Mouse (Mus musculus): ENCODE measurements around the gene Bcl2l13. TPM values are rescaled to one million over a fixed set of nuclear protein-coding genes. Genes with fewer than 3 reads are reported as not detected.

Gene Bcl2l13
- polyA plus RNA-seq, 1 experiment: 18.0 TPM

GRCm38 (mm10) chr6:120937104-120937617, 101.1 kb downstream of the Bcl2l13 start:
- 92% methylated on average over 16 of the region's 16 CpGs for WGBS
- Histone ChIP-seq H3K4me1 (ENCODE audit: control insufficient read depth, insufficient read depth, insufficient read length) (peaks cover 3% of the 10 kb centered on the region; the same call in 1 of the 2 replicates), H3K27me3 (ENCODE audit: control insufficient read depth, insufficient read depth, low read length) (no peaks in the 10 kb centered on the region), H3K36me3 (ENCODE audit: control insufficient read depth, insufficient read depth, low read length) (no peaks in the 10 kb centered on the region), H3K4me3 (ENCODE audit: extremely low read depth, insufficient read depth, insufficient read length) (no peak overlapping the region), H3K27ac (ENCODE audit: insufficient read depth, low read length) (no peak overlapping the region)
- TF ChIP-seq CTCF (IDR thresholded peaks at IDR 0.05; ENCODE audit: extremely low read depth, insufficient read depth, insufficient read length, insufficient replicate concordance): no peak
- no peak for TF ChIP-seq POLR2A (IDR thresholded peaks at IDR 0.05; ENCODE audit: low read depth, low read length)
- DNase-seq (ENCODE audit: low read depth in 1 of 2, low spot score in 2 of 2): no peak

GRCm38 (mm10) chr6:120937999-120938608, 102.1 kb downstream of the Bcl2l13 start:
- no peak overlapping the region for H3K27ac ChIP-seq (ENCODE audit: insufficient read depth, low read length)
- TF ChIP-seq CTCF (IDR thresholded peaks at IDR 0.05; ENCODE audit: extremely low read depth, insufficient read depth, insufficient read length, insufficient replicate concordance) (no peak), POLR2A (IDR thresholded peaks at IDR 0.05; ENCODE audit: low read depth, low read length) (no peak)
- H3K36me3 ChIP-seq (ENCODE audit: control insufficient read depth, insufficient read depth, low read length): no peaks in the 10 kb centered on the region
- no peak for DNase-seq (ENCODE audit: low read depth in 1 of 2, low spot score in 2 of 2)
- WGBS: 84% methylated on average over 11 of the region's 11 CpGs
- H3K4me3 ChIP-seq (ENCODE audit: extremely low read depth, insufficient read depth, insufficient read length): no peak overlapping the region
- no peaks in the 10 kb centered on the region; the same call in 1 of the 2 replicates for H3K4me1 ChIP-seq (ENCODE audit: control insufficient read depth, insufficient read depth, insufficient read length)
- no peaks in the 10 kb centered on the region for H3K27me3 ChIP-seq (ENCODE audit: control insufficient read depth, insufficient read depth, low read length)

- no peaks in the 10 kb centered on the region; the same call in 1 of the 2 replicates for H3K4me1 ChIP-seq (ENCODE audit: control insufficient read depth, insufficient read depth, insufficient read length)
- peak overlapping the region; percentile 4; the same call in 1 of the 2 replicates for H3K27ac ChIP-seq (ENCODE audit: insufficient read depth, low read length)
- H3K4me3 ChIP-seq (ENCODE audit: extremely low read depth, insufficient read depth, insufficient read length): no peak overlapping the region
- H3K27me3 ChIP-seq (ENCODE audit: control insufficient read depth, insufficient read depth, low read length): no peaks in the 10 kb centered on the region
- WGBS: 88% methylated on average over 12 of the region's 12 CpGs
- TF ChIP-seq CTCF (IDR thresholded peaks at IDR 0.05; ENCODE audit: extremely low read depth, insufficient read depth, insufficient read length, insufficient replicate concordance) (no peak), POLR2A (IDR thresholded peaks at IDR 0.05; ENCODE audit: low read depth, low read length) (no peak)
- no peaks in the 10 kb centered on the region for H3K36me3 ChIP-seq (ENCODE audit: control insufficient read depth, insufficient read depth, low read length)
- no peak for DNase-seq (ENCODE audit: low read depth in 1 of 2, low spot score in 2 of 2)
Observed at GRCm38 (mm10) chr6:120938763-120939450, 102.9 kb downstream of the Bcl2l13 start.

GRCm38 (mm10) chr6:120939783-120940182, 103.8 kb downstream of the Bcl2l13 start:
- H3K4me3 ChIP-seq (ENCODE audit: extremely low read depth, insufficient read depth, insufficient read length): no peak overlapping the region
- H3K36me3 ChIP-seq (ENCODE audit: control insufficient read depth, insufficient read depth, low read length): no peaks in the 10 kb centered on the region

GRCm38 (mm10) chr6:120940446-120941083, 104.6 kb downstream of the Bcl2l13 start:
- Histone ChIP-seq H3K36me3 (ENCODE audit: control insufficient read depth, insufficient read depth, low read length) (no peaks in the 10 kb centered on the region), H3K27me3 (ENCODE audit: control insufficient read depth, insufficient read depth, low read length) (no peaks in the 10 kb centered on the region), H3K27ac (ENCODE audit: insufficient read depth, low read length) (no peak overlapping the region), H3K4me3 (ENCODE audit: extremely low read depth, insufficient read depth, insufficient read length) (no peak overlapping the region), H3K4me1 (ENCODE audit: control insufficient read depth, insufficient read depth, insufficient read length) (no peaks in the 10 kb centered on the region; the same call in 1 of the 2 replicates)
- TF ChIP-seq POLR2A (IDR thresholded peaks at IDR 0.05; ENCODE audit: low read depth, low read length): no peak
- no peak for TF ChIP-seq CTCF (IDR thresholded peaks at IDR 0.05; ENCODE audit: extremely low read depth, insufficient read depth, insufficient read length, insufficient replicate concordance)
- DNase-seq (ENCODE audit: low read depth in 1 of 2, low spot score in 2 of 2): no peak
- WGBS: 88% methylated on average over 7 of the region's 7 CpGs

More at GRCm38 (mm10) chr6:120939783-120940182, 103.8 kb downstream of the Bcl2l13 start:
- WGBS: 67% methylated on average over 3 of the region's 3 CpGs
- Histone ChIP-seq H3K27me3 (ENCODE audit: control insufficient read depth, insufficient read depth, low read length) (no peaks in the 10 kb centered on the region), H3K27ac (ENCODE audit: insufficient read depth, low read length) (peak overlapping the region; percentile 65), H3K4me1 (ENCODE audit: control insufficient read depth, insufficient read depth, insufficient read length) (no peaks in the 10 kb centered on the region; the same call in 1 of the 2 replicates)
- no peak for TF ChIP-seq CTCF (IDR thresholded peaks at IDR 0.05; ENCODE audit: extremely low read depth, insufficient read depth, insufficient read length, insufficient replicate concordance)
- no peak for DNase-seq (ENCODE audit: low read depth in 1 of 2, low spot score in 2 of 2)

- no peak overlapping the region for H3K27ac ChIP-seq (ENCODE audit: insufficient read depth, low read length)
- 95% methylated on average over 7 of the region's 7 CpGs for WGBS
- H3K27me3 ChIP-seq (ENCODE audit: control insufficient read depth, insufficient read depth, low read length): no peaks in the 10 kb centered on the region
Observed at GRCm38 (mm10) chr6:120941084-120941481, 105.1 kb downstream of the Bcl2l13 start.

More at GRCm38 (mm10) chr6:120941084-120941481, 105.1 kb downstream of the Bcl2l13 start:
- H3K4me3 ChIP-seq (ENCODE audit: extremely low read depth, insufficient read depth, insufficient read length): no peak overlapping the region
- no peaks in the 10 kb centered on the region; the same call in 1 of the 2 replicates for H3K4me1 ChIP-seq (ENCODE audit: control insufficient read depth, insufficient read depth, insufficient read length)
- no peaks in the 10 kb centered on the region for H3K36me3 ChIP-seq (ENCODE audit: control insufficient read depth, insufficient read depth, low read length)
- TF ChIP-seq POLR2A (IDR thresholded peaks at IDR 0.05; ENCODE audit: low read depth, low read length) (no peak), CTCF (IDR thresholded peaks at IDR 0.05; ENCODE audit: extremely low read depth, insufficient read depth, insufficient read length, insufficient replicate concordance) (no peak)
- DNase-seq (ENCODE audit: low read depth in 1 of 2, low spot score in 2 of 2): no peak

All from spleen, adult 2 months (tissue).